Mouse (Mus musculus): Measurements from ENCODE around the gene Tdrkh. TPM values are rescaled to one million over a fixed set of nuclear protein-coding genes. Genes with fewer than 3 reads are reported as not detected.

Tdrkh gene
- total RNA-seq, 2 experiments from 2014 or later: 7.4 to 10.6 TPM

DNA sequence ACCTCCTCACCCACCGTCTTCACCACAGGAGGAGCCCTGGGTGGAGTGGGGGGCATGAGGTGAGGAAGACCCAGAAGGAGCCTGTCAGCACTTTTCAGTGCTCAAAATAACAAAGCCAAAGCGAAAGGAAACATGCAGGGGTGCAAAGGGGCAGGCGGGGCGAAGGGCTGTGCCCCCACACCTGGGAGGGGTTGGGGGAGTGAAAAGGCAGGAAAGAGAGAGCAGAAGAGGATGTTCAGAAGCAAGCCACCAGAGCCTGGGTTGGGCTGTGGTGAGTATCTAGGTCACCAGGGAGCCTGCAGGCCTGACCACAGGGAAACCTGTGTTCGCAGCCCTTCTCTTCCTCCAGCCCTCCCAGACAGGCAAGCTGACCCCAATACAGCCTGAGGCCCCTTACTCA lies 25.0 kb upstream of the Tdrkh start:
- DNase-seq: no peak

DNA sequence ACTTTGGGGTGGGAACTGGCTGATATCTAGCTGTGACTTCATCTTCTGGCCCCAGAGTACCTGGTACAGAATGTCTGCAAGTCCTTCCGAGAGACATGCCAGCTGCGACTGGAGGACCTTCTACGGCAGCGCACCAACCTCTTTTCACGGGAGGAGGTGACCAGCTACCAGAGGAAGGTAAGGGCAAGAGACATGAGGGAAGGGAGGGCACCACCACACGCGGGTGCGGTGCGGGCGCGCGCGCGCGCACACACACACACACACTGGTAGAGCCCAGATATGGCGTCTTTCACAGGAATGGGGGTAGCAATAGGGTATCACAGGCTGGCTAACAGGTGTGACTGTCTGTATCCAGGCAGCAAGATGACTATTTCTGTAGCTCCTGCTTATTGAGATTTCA lies 23.7 kb upstream of the Tdrkh start:
- no peak for DNase-seq

DNA sequence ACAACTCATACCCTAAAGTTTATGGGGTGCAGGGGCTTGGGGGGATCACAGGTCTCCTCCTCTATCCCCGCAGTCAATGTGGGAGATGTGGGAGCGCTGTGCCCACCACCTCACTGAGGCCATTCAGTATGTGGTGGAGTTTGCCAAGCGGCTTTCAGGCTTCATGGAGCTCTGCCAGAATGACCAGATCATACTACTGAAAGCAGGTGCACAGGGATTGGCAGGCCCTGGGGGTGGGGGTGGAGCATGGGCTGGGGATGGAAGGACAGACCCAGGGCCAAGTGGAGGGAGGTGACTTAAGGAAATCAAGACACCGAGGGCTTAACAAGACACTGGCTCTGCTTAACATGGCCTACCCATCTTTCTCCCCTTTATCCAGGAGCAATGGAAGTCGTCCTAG lies 22.1 kb upstream of the Tdrkh start:
- no peak for DNase-seq

DNA sequence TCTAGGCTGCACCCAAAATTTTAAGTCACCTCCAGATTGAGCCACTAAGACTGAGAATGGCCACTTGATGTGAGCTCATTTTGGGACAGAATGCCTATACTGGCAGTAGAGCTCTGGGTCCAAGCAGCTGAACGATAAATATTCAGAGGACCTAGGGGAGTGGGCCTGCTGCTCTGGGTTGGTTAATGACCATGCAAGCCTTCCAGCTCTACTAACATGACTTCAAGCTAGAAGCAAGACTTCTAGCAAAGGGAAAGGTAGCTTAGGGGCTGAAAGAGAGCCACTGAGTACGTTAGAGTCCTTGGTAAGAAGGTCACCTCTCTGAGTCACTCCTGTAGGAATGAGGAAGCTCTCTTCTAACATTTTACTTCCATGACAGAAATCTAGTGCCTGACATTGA lies 20.9 kb upstream of the Tdrkh start:
- DNase-seq: peak in 1 of 2 experiments; percentile 33

DNA sequence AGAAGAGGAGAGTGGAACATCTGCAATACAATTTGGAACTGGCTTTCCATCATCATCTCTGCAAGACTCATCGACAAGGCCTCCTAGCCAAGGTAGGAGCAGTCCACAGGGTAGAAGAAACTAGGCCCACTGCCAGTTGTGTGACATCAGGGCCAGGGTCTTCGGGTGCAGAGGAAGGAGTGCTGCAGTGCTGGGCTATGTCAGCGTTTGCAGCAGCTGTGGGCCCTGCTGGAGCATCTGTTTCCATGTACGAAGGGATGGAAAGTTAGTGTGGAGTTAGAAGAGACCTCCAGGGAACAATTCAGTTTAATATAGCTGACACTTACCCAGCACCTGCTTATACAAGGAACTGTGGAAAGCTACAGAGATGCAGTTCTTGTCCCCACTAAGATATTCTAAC lies 20.0 kb upstream of the Tdrkh start:
- DNase-seq: no peak

DNA sequence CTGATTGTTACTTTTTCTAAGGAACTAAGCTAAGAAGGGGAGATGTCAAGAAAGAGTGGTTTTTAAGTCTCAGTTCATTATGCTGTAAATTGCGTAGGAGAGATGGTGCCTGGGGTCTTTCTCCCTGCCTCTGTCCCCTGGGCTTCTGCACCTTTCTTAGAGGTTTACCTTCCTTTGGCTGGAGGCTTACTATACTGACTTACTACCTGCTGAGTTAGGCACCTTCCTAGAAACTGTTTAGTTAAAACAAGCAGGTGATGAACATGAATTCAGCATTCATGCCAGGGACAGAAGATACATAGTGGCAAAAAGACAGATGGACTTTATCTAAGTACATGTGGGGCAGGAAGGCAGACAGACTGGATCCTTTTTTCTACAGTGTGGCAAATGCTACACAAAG lies 16.7 kb upstream of the Tdrkh start:
- no peak for DNase-seq

DNA sequence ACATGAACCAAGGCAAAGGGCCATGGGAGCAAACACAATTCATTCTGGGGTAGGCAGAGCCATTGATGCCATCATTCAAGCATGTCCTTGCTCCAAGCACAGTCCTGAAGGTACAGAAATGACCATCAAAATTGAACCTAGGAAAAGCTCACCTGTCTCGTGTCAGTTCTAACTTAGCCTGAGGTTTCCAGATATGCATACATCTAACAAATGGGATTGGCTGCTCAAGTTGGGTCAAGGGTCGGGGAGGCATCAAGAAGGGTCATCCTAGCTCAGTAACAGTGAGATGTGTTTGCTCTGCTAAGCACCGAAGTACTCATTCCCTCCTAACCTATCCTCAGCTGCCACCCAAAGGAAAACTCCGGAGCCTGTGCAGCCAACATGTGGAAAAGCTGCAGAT lies 16.2 kb upstream of the Tdrkh start:
- no peak for DNase-seq

DNA sequence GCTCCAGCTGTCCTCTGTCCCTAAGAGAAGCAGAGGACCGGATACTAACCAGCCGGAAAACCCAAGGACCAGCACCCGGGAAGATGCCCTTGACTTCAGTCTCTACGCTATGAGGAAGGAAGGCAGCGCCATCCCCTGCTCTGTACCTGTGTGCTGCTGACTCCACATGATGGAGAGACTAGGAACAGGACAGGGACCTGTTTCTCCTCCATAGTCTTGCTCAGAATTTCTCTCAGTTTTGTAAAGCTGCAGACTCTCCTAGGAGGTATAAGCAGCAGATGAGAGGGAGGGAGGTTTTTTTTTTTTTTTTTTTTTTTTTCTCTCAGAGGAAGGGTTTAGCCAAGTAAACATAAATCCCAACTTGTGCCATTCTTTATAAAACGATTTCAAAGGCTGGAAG lies 14.9 kb upstream of the Tdrkh start, which contains the start of gene Lingo4:
Gene Lingo4, plus strand, starts transcription at position 301 of the 400 bp plus-strand sequence.
- DNase-seq: no peak

DNA sequence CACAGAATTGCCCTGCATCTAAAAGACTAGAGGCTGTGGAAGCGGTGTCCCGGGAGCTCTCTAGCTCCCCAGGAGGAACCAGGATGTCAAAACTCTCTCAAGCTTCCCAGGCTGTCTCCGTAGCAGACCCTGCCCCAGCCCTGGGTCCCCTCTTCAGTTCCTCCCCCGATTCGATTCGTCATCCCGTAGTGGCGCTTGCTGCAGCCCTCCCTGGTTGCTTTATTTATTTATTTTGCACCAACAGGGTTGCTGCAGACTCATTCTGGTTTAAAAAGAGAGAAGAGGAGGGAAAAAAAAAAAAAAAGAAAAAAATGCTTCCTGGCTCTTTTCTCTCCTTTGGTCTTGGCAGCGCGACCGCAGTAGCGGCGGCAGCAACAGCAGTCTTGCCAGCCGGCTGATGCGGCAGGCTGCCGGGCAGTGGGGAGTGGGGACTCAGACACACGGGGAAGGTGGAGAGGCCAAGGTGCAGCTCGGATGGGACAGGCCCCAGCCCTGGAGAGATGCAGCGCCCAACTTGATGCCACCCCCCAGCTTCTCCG lies 14.1 kb upstream of the Tdrkh start:
- peak; percentile 29 to 57 for DNase-seq

DNA sequence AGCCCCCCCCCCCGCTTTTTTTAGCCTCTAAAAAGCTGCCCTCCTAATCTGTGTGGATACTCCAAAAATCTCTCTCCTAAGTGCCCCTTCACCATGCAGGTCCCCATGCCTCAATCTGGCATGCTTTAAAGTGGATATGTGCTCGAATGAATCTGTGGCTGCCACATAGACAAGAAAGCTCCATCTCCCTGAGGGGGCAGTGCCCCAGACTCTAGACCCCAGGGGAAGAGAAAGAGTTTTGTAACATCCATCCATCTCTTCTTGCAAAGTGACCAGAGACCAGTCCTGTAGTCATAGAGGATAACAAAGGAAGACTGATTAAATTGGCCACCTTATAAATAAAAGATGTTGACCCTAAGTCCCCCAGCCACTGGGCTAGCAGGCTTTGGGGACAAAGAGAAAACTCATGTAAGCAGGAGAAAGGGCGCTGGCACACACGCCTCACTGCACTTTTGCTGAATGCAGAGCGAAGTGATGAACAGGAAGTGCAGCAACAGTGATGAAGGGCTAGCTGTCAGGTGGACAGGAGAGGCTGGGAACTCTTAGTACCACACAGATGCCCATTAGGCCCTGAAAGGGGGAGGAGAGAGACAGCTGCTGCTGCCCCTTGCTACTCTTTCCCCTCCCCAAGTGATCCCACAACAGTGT lies 13.3 kb upstream of the Tdrkh start:
- DNase-seq: no peak

DNA sequence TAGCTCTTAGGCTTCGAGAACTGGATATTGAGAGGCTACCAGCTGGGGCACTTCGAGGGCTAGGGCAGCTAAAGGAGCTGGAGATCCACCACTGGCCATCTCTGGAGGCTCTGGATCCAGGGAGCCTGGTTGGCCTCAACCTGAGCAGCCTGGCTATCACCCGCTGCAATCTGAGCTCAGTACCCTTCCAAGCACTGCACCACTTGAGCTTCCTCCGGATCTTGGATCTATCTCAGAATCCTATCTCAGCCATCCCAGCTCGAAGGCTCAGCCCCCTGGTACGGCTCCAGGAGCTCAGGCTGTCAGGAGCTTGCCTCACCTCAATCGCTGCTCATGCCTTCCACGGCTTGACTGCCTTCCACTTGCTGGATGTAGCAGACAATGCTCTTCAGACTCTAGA lies 10.6 kb upstream of the Tdrkh start:
- DNase-seq: no peak

DNA sequence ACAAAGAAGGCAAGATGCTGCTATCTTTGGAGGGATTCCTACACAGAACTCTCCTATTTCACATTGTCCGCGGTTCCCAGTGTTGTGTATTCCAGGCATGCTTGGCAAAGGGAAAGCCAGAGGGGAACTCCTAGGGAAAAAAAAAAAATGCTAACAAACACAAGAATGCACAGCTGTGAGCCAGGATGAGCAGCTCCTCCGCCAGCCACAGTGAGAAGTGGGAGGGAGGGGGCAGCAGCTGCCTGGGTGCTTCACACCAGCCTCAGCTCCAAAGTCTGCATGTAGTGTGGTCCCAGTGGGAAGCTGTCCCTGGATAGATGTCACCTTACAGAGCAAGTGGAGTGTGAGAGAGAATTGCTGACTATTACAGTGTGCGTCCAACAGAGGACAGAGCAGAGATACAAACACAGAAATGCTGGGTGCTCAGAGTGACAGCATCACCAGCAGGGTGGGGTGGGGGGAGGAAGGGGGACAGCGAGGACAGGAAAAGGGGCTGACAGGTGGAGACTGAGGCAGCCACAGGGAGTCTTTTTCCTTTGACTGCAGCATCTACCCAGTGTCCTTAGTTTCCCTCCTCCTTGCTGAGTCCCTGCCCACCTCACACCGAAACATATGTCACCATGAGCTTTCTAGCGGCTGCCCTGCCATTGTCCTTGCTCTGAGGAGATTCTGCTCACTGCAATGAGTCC lies 8.6 kb upstream of the Tdrkh start:
- DNase-seq: no peak

DNA sequence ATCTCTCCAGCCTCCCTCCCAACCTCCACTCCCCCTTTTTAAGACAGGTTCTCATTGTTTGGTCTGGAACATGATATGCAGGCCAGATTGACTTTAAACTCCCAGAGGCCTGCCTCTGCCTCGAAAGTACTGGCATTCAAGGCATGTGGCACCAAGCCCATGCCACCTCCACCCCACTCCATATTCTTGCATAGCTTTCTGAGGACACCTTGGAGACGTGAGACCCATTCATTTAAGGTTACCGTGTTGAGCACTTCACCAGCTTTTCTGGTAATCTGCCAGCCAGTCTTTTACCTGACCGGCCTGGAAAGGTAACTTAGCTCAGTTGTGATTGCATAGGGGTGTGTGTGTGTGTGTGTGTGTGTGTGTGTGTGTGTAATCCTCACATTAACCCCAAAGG lies 7.5 kb upstream of the Tdrkh start:
- no peak for DNase-seq

DNA sequence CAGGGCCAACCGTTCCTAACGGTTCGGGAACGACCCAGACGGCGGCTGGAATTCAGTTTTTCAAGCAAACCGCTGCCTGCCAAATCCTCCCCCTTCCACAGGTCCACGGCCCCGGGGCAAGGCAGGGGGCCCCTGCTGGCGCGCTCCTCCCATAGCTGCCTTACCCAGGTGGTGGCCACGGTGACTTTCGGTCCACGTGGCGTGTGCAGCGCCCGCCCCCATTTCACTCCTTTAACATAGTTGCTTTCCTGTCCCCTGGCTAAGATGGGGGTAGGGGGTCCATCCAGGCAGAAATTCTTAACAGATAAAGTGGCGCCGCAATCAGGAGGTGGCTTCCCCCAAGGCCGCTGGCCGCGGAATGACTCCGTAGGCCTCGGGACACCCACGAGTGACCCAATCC lies 543 bp upstream of the Tdrkh start:
- peak in 1 of 2 experiments; percentile 37 for DNase-seq

DNA sequence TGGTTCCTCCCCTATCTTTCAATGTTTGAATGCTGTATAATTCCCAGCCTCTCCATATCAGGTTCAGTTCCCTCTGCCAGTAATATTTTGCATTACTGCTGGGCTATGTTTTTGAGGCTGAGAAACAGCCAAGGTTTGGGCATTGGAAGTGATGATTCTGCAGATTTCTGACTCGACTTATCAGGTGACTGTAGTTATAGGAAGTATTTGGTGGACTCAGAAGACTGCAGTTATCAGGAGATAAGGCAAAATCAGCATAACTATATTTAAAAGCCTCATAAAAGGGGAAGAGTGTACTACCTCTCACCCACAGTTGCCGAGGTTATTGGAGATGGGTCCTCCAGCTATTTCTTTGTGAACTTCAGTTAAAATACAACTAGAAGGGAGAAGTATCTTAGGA lies 17.9 kb downstream of the Tdrkh start:
- DNase-seq: no peak

DNA sequence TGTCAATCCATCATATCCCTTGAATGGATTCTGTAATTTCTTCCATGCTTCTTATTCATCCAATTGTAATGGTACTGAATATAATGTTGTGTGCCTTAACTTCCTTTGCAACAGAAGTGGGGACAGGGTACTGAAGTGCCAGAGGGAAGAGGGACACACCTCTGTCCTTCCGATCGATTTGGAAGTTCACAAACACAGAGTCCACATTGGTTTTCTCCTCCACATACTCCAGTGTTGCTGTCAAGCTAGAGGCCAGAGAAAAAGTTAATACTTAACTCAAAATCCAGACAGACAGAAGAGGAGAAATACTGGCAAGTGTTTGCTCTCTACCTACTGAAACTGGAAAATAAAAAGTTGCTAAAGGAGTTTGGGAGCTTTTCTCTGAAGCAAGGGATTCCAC lies 21.2 kb downstream of the Tdrkh start:
- no peak for DNase-seq

DNA sequence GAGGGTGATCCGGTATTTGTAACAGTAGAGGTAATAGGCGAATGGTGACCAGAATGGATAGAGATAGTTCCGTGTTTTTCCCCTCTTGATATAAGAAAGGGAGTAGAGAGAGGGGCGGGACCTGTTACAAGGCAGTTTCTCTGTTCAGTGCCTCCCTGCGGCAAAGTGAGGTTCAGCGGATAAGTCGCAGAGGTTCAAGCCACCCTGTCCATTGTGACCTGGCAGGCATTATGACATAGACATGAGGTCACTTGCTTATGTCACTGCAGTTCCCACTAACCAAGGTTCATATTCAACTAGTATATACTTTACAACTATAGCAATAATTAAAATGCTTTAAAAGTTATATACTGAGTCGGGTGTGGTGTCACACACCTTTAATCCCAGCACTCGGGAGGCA lies 23.3 kb downstream of the Tdrkh start:
- DNase-seq: no peak

DNA sequence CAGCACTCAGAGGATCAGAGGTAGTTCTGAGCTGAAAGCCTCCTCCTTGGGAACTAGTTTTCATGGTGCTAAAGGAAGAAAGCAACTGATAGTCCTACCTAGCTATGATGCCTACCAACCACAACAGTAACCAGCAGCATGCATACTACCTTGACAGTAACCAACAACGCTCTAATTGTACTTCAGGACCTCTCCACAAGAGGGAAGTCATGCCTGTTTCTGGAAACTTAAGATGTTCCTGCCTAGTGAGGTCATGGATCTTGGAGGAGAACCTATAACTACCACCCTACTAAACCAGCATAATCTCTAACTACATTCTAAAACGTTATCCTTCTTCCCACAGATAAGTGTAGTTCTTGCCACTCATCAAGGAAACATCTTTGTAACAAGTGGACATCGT lies 28.1 kb downstream of the Tdrkh start:
- DNase-seq: no peak

DNA sequence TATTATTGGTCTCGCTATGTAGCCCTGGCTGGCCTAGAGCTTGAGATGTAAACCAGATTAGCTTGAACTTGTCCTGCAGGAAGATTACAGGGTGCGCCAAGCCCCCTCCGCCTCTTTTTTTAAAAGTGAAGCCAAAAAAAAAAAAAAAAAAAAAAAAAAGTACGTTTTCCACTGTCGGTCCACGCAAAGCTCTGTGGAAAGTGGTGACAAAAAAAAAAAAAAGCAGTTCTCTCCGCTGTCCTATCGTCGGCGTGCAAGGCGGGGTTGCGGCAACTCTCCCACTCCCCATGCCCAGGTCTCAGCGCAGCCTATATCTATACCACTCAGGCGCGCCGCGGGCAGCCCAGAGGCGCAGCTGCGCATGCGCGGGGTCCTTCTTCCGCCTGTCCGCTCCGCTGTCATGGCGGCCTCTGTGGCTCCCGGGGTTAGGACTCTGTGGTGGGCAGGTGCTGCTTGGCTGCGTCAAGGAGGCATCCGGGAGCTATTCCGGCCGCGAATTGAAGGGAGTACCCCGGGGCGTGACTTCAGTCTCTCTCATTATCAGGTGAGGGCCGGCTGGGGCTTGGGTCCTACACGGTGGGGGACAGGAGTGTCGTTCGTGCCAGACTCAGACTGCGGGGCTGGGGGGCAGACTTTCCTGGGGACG lies 30.0 kb downstream of the Tdrkh start, which contains the start of gene Mrpl9:
Gene Mrpl9, plus strand, starts transcription at position 368 of the 646 bp plus-strand sequence.
- peak; percentile 97 to 98 for DNase-seq

DNA sequence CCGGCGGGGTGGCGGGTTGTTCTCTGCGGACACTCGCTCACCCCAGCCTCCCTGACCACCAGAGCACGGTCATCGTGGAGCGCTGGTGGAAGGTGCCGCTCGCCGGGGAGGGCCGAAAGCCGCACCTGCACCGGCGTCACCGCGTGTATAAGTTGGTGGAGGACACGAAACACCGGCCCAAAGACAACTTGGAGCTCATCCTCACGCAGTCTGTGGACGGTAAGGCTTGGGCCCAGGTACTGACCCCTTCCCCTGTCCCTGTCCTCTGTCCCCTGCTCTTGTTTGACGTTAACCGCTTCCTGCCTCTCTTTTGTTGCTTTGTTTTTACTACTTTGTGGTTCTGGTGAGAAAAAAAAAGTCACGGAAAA lies 30.5 kb downstream of the Tdrkh start, which contains the start of gene Oaz3:
Gene Oaz3, minus strand, starts transcription at position 319 of the 368 bp plus-strand sequence.
- DNase-seq: peak in 1 of 2 experiments; percentile 32

DNA sequence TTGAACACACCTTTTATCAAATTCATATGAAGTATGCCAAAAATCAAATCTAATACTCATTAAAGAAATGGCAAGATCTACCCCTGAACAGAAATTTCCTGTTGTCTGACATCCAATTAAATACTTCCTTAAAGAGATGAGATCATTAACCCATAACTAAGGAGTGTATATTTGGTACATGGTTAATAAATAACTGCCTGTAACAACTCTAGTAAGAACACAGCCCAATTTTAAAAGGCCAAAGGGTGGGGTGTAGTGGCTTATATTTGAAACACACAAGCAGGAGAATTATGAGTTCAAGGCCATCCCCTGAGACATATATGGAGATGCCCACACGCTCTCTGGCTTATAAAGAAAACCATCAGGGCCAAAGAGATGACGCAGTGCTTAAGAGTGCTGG lies 36.3 kb downstream of the Tdrkh start:
- DNase-seq: no peak

DNA sequence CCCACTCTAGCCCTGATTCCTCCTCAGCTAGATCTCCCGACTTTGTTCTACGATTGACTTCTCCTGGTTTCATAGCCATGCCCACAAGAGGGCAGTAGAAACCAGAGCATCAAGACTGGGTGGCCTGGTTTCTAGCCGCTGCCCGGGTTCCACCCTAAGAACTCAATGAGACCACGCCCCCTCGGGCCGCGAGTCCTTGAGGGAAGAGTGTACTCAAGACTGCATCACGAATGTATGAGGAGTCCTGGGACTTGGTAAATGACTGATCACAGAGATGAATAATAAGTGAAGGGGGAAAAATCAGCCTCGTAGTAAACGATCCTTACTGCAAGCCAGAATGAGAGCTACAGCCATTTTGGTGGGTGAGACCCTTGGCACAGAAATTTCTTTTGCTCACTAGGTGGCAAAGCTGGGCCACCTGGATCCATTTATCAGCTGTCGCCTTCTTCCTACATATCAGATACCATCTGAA lies 43.5 kb downstream of the Tdrkh start:
- DNase-seq: peak; percentile 87 to 90

DNA sequence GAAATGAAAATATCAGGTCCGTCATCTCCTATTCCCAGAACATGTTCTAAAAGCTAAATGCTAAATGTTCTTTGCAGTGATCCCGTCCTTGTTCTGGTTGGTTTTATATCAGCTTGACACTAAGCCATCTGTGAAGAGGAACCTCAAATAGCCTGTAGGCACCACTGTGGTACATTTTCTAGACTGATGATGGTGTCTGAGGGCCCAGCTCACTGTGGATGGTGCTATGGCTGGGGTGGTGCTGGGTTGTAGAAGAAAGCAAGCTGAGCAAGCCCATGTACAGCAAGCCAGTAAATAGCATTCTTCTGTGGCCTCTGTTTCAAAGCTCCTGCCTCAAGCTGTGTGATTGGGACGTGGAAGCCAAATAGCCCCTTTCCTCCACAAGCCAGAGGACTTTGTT lies 44.0 kb downstream of the Tdrkh start:
- DNase-seq: no peak
